Mouse (Mus musculus) bone marrow, adult 2 months (tissue): Measurements from ENCODE around the gene Tspan10.

ENCODE experiments used
- CTCF ChIP-seq: fragments of 200-500 bp; IDR thresholded peaks from 2 replicates; pipeline ENCODE4 v1.5.1; 2011; ENCODE audit warnings: low read length, control low read depth; ENCODE audit not compliant: control insufficient read depth, insufficient read depth
- POLR2A ChIP-seq: fragments of 200-500 bp; IDR thresholded peaks from 2 replicates; pipeline ENCODE4 v1.6.1; 2011; ENCODE audit warnings: low read depth, mild to moderate bottlenecking, control low read depth, low read length, borderline replicate concordance; ENCODE audit not compliant: control insufficient read depth

DNA sequence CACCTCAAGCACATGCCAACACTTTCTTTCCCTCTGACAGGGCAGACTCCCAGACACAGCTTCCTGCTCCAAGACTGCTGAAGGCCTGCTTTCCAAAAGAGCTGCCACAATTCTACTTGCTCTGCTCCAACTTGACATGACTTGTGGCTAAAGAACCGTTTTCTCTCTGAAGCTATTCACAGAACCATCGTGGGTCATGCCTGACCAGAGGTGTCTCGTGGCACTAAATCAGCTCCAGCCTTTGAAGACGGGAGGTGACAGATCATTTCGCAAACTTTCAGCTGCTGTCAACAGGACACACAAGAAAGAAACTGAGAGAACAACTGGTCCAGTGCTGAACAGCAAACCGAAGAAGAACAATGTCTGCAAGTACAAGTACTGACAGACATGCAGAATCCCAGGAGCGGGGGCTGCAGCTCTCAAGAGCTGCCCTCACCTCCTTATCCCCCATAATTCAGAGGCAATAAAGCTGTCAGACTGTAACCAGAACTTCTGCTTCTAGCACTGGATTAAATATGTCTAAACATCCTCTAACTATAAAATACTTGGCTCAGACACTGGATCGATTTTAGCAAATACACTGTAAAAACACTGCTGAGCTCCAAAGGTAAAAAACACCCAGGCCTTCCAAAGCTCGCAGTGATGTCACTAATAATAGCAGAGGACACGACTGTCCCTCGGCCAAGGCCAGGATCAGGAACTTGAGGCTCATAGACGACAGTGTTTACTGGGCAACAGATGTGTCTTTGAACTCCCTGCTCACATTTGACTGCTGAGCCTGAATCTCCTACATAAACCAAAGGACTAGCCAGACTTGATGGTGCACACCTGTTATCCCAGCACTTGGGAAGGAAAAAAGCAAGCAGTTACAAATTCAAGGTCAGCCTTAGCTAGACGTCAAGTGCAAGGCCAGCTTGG is 19.5 kb upstream of the Tspan10 start:
- TF ChIP-seq CTCF = no peak
- no peak for TF ChIP-seq POLR2A
